Mouse (Mus musculus) splenic B cell, adult 2 months (primary cell): ENCODE data around the gene Uspl1.

Experiments
- DNase-seq: peaks from one replicate; pipeline ENCODE4 v3.0.0-alpha.2; 2011; ENCODE audit warnings: low read depth, low spot score
- H3K27me3 ChIP-seq: 2 replicates; pipeline ENCODE4 v1.6.1; 2012; ENCODE audit warnings: mild to moderate bottlenecking, low read length, moderate library complexity, mixed read lengths; ENCODE audit not compliant: control insufficient read depth, poor library complexity, insufficient read depth, severe bottlenecking
- H3K36me3 ChIP-seq: 2 replicates; pipeline ENCODE4 v1.6.1; 2012; ENCODE audit warnings: mild to moderate bottlenecking, low read length, moderate library complexity, mixed read lengths; ENCODE audit not compliant: control insufficient read depth, poor library complexity, insufficient read depth, severe bottlenecking

Uspl1 gene

GRCm38 (mm10) chr5:149212806-149213205, 28.7 kb downstream of the Uspl1 start:
- Histone ChIP-seq H3K36me3 (peaks cover 22% of the 10 kb centered on the region), H3K27me3 (no peaks in the 10 kb centered on the region; the same call in 1 of the 2 replicates)
- DNase-seq: no peak

GRCm38 (mm10) chr5:149215540-149215939, 31.4 kb downstream of the Uspl1 start:
- H3K27me3 ChIP-seq: no peaks in the 10 kb centered on the region; the same call in 1 of the 2 replicates
- peaks cover 22% of the 10 kb centered on the region for H3K36me3 ChIP-seq
- no peak for DNase-seq

- DNase-seq: no peak
- Histone ChIP-seq H3K36me3 (peaks cover 12% of the 10 kb centered on the region; the same call in 1 of the 2 replicates), H3K27me3 (no peaks in the 10 kb centered on the region; the same call in 1 of the 2 replicates)
Observed at GRCm38 (mm10) chr5:149217524-149218357, 33.6 kb downstream of the Uspl1 start.

GRCm38 (mm10) chr5:149219493-149219892, 35.3 kb downstream of the Uspl1 start:
- no peak for DNase-seq
- H3K27me3 ChIP-seq: no peaks in the 10 kb centered on the region
- 0 out of 2 replicates have a peak, but pooled peaks cover 2% of the 10 kb centered on the region for H3K36me3 ChIP-seq

- peak; percentile 13 for DNase-seq
- H3K27me3 ChIP-seq: no peaks in the 10 kb centered on the region
- 0 out of 2 replicates have a peak, but pooled peaks cover 1% of the 10 kb centered on the region for H3K36me3 ChIP-seq
Observed at GRCm38 (mm10) chr5:149221355-149221754, 37.2 kb downstream of the Uspl1 start.

GRCm38 (mm10) chr5:149224666-149225065, 40.5 kb downstream of the Uspl1 start:
- DNase-seq: peak; percentile 27
- Histone ChIP-seq H3K36me3 (no peaks in the 10 kb centered on the region), H3K27me3 (no peaks in the 10 kb centered on the region)

- DNase-seq: peak; percentile 98
- no peaks in the 10 kb centered on the region for H3K36me3 ChIP-seq
- H3K27me3 ChIP-seq: no peaks in the 10 kb centered on the region
Observed at GRCm38 (mm10) chr5:149228700-149229618, 44.8 kb downstream of the Uspl1 start.

- DNase-seq: no peak
- Histone ChIP-seq H3K36me3 (no peaks in the 10 kb centered on the region), H3K27me3 (no peaks in the 10 kb centered on the region)
Observed at GRCm38 (mm10) chr5:149229619-149230339, 45.6 kb downstream of the Uspl1 start.

- no peaks in the 10 kb centered on the region for H3K36me3 ChIP-seq
- peak; percentile 68 for DNase-seq
- no peaks in the 10 kb centered on the region for H3K27me3 ChIP-seq
Observed at GRCm38 (mm10) chr5:149235002-149235401, 50.9 kb downstream of the Uspl1 start.

- Histone ChIP-seq H3K36me3 (no peaks in the 10 kb centered on the region), H3K27me3 (no peaks in the 10 kb centered on the region)
- DNase-seq: no peak
Observed at GRCm38 (mm10) chr5:149237221-149237950, 53.2 kb downstream of the Uspl1 start.

- no peak for DNase-seq
- no peaks in the 10 kb centered on the region for H3K36me3 ChIP-seq
- no peaks in the 10 kb centered on the region for H3K27me3 ChIP-seq
Observed at GRCm38 (mm10) chr5:149242467-149242866, 58.3 kb downstream of the Uspl1 start.

- H3K36me3 ChIP-seq: no peaks in the 10 kb centered on the region
- no peak for DNase-seq
- H3K27me3 ChIP-seq: no peaks in the 10 kb centered on the region
Observed at GRCm38 (mm10) chr5:149243053-149243452, 58.9 kb downstream of the Uspl1 start.

- H3K36me3 ChIP-seq: no peaks in the 10 kb centered on the region
- no peaks in the 10 kb centered on the region for H3K27me3 ChIP-seq
- DNase-seq: no peak
Observed at GRCm38 (mm10) chr5:149245391-149245964, 61.3 kb downstream of the Uspl1 start.
